Mouse (Mus musculus) heart, embryonic 12.5 days (tissue): Measurements from ENCODE around the gene AW209491. TPM values are rescaled to one million over a fixed set of nuclear protein-coding genes. Genes with fewer than 3 reads are reported as not detected.

Experiments used
- ATAC-seq: fragments of 200-750 bp; cut with Nextera tagmentation; 2 replicates; pipeline ENCODE4 v1.8.0; 2017; ENCODE audit warnings: moderate TSS enrichment, moderate library complexity; ENCODE audit not compliant: insufficient number of reproducible peaks, low FRiP score
- H3K27ac ChIP-seq: fragments of 300-500 bp; sonication (generic); 2 replicates; pipeline ENCODE4 v1.5.1; 2016; ENCODE audit warnings: mild to moderate bottlenecking, moderate library complexity; ENCODE audit not compliant: poor library complexity, severe bottlenecking
- H3K27me3 ChIP-seq: fragments of 300-500 bp; sonication (generic); replicated peaks from 2 replicates; pipeline ENCODE4 v1.6.1; 2016; ENCODE audit warnings: mild to moderate bottlenecking, moderate library complexity
- H3K36me3 ChIP-seq: fragments of 300-500 bp; sonication (generic); 2 replicates; pipeline ENCODE4 v1.6.1; 2016; ENCODE audit warnings: mild to moderate bottlenecking, moderate library complexity
- H3K4me1 ChIP-seq: fragments of 300-500 bp; sonication (generic); replicated peaks from 2 replicates; pipeline ENCODE4 v1.6.1; 2016; ENCODE audit warnings: mild to moderate bottlenecking
- H3K4me2 ChIP-seq: fragments of 300-500 bp; sonication (generic); 2 replicates; pipeline ENCODE4 v1.6.1; 2016; ENCODE audit warnings: mild to moderate bottlenecking, moderate library complexity
- H3K4me3 ChIP-seq: fragments of 300-500 bp; sonication (generic); 2 replicates; pipeline ENCODE4 v1.5.1; 2016; ENCODE audit warnings: mild to moderate bottlenecking
- H3K9ac ChIP-seq: fragments of 300-500 bp; sonication (generic); 2 replicates; pipeline ENCODE4 v1.6.1; 2016; ENCODE audit warnings: mild to moderate bottlenecking, moderate library complexity
- H3K9me3 ChIP-seq: fragments of 300-500 bp; sonication (generic); replicated peaks from 2 replicates; pipeline ENCODE4 v1.6.1; 2016; ENCODE audit warnings: mild to moderate bottlenecking, moderate library complexity
- WGBS: fragments of 180-500 bp; shearing (Covaris S2); methylation state at CpG from one replicate; pipeline ENCODE4 v1.1.7; 2016; 5-methylcytosine and 5-hydroxymethylcytosine counted together
- polyA plus RNA-seq: library from polyadenylated mRNA; unstranded; fragments of >200 nt; fragmentation: Nextera tagmentation; extraction: Ambion mirVana; gene quantifications from 2 replicates; pipeline ENCODE4 v1.2.1, GENCODE M21; 2016

Gene AW209491
- 18.4 and 18.6 TPM in 2 replicates for polyA plus RNA-seq

DNA sequence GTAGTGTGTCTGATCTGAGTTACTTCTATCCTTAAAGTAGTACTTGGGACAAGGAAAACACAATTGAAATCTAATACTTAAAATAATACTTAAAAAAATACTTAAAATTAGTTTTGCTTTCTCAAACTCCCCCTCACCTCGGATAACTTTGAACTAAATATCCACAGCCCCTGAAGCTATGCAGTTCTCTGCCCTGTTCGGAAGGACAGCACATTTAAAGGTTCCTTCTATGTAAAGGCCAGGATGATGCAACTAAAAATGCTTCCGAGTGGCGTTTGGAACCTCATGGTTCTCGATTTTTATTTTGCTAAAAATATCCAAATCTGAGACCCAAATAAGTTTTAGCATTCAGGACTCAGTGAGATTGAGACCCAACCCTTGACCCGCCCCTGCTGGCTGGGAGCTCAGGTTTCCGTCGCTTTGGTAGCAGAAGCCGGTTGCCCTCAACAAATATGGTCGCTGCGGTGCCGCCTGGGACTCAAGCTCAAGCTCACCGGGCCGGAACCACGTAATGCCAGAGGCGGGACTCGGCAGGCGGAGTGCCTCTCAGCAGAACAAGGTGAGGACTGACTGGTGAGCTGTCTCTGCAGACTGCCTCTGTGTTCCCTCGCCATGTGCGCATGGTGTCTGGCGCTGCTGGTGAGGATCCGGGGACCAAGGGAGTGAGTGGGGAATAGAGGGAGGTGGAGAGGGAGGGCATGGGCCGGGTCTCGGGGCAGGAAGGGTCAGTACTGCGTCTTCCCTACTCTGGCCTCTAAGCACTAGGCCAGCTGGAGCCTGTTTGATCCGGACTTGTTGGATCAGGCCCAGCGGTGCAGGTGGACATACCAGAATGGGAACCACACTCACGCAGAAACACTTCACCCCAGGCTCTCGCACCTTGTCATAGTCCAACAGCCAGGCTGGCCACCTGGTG is at the start of gene AW209491:
AW209491 (plus strand) TSS at position 429 of the 916 bp plus-strand sequence.
- WGBS: under 1% methylated on average over 29 of the region's 29 CpGs
- no peaks in the 10 kb centered on the region for H3K9me3 ChIP-seq
- peak within 1 kb of the TSS; percentile 78 for H3K9ac ChIP-seq
- H3K36me3 ChIP-seq: peaks cover 23% of the 10 kb centered on the region
- H3K4me2 ChIP-seq: peak within 1 kb of the TSS; percentile 89
- peak within 1 kb of the TSS; percentile 80 for H3K4me3 ChIP-seq
- no peaks in the 10 kb centered on the region for H3K27me3 ChIP-seq
- peak; percentile 94 for ATAC-seq
- H3K4me1 ChIP-seq: peaks cover 7% of the 10 kb centered on the region
- H3K27ac ChIP-seq: peak within 1 kb of the TSS; percentile 84

DNA sequence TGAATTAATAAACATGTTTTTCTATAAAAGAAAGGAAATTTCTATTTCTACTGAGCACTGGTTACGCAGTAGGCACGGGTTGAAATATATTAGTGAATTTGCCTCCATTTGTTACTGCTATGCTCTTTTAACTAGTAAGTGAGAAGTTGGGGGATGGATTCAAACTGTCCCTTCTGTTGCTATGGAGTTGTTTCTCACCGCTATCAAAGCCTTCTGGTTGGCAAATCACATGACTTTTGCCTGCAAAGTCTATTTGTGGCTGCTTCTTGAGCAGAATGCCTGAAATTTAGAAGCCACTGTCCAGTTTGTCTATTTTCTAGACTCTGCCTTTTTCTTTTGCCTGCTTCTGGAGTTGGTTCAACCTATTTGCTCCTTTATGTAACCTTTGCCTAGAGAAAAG is 49.6 kb upstream of the AW209491 start:
- no peak overlapping the region for H3K4me3 ChIP-seq
- no peak overlapping the region for H3K27ac ChIP-seq
- 58% methylated on average over 3 of the region's 3 CpGs for WGBS
- no peaks in the 10 kb centered on the region for H3K27me3 ChIP-seq
- no peak overlapping the region for H3K9ac ChIP-seq
- H3K4me1 ChIP-seq: no peaks in the 10 kb centered on the region
- H3K4me2 ChIP-seq: no peak overlapping the region
- no peaks in the 10 kb centered on the region for H3K9me3 ChIP-seq
- H3K36me3 ChIP-seq: no peaks in the 10 kb centered on the region
- ATAC-seq: no peak

DNA sequence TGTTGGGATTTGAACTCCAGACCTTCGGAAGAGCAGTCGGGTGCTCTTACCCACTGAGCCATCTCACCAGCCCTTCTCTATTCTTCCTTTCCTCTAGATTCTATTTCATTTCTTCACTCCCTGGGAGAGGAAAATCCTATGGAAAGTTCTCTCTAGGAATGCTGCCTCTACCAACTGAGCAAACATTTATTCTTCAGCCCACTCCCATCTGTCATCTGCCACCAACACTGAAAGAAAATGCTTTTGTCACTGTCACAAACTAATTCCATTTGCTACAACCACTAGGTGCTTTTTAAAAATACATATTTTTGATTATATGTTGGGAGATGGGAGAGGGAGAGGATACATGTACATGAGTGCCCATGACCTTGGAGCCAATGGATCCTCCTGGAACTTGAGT is 27.2 kb upstream of the AW209491 start:
- WGBS: 87% methylated on average over 2 of the region's 2 CpGs
- no peak overlapping the region for H3K4me3 ChIP-seq

DNA sequence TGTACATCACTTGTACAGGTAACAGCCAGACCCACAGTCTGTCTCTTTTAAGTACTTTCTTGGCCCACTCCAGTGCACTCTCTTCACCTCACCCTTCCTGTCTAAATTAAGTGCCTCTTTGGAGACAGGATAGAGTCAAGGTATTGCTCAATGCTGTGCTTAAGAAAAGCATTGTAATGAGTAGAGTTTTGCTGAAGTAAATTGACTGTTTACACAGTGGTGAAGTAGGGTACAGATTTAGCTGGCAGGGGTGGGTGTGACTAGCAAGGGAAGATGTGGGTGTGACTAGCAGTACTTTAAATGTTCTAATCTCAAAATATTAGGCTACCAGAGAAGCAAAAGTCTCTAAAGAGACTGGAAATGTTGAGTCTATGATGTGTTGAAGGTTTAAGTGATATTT is 22.3 kb upstream of the AW209491 start:
- Histone ChIP-seq H3K27me3 (no peaks in the 10 kb centered on the region), H3K9ac (no peak overlapping the region), H3K4me3 (no peak overlapping the region), H3K4me1 (peaks cover 6% of the 10 kb centered on the region; the same call in 1 of the 2 replicates), H3K4me2 (no peak overlapping the region), H3K27ac (no peak overlapping the region), H3K36me3 (peaks cover 14% of the 10 kb centered on the region; the same call in 1 of the 2 replicates), H3K9me3 (no peaks in the 10 kb centered on the region)
- ATAC-seq: no peak

More for the DNA sequence above, 27.2 kb upstream of the AW209491 start:
- no peaks in the 10 kb centered on the region for H3K27me3 ChIP-seq
- H3K27ac ChIP-seq: no peak overlapping the region
- no peaks in the 10 kb centered on the region for H3K9me3 ChIP-seq
- H3K36me3 ChIP-seq: no peaks in the 10 kb centered on the region
- H3K9ac ChIP-seq: no peak overlapping the region
- H3K4me2 ChIP-seq: no peak overlapping the region
- no peak for ATAC-seq
- no peaks in the 10 kb centered on the region for H3K4me1 ChIP-seq

DNA sequence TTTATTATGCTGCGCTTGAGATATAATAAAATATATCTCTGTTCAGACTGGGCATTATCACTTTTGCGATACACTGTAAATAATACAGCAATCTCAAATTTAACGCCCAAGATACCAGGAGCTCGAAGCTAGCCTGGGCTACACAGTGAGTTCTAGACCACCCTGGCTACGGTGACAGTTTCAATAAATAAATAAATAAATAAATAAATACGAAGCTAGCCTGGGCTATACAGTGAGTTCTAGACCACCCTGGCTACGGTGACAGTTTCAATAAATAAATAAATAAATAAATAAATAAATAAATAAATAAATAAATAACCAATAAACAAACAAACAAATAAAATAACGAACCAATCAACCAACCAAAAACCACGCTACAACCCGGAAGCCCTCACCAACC is 17.5 kb upstream of the AW209491 start:
- 8% methylated on average over 10 of the region's 10 CpGs for WGBS
- peak; percentile 63 for ATAC-seq

DNA sequence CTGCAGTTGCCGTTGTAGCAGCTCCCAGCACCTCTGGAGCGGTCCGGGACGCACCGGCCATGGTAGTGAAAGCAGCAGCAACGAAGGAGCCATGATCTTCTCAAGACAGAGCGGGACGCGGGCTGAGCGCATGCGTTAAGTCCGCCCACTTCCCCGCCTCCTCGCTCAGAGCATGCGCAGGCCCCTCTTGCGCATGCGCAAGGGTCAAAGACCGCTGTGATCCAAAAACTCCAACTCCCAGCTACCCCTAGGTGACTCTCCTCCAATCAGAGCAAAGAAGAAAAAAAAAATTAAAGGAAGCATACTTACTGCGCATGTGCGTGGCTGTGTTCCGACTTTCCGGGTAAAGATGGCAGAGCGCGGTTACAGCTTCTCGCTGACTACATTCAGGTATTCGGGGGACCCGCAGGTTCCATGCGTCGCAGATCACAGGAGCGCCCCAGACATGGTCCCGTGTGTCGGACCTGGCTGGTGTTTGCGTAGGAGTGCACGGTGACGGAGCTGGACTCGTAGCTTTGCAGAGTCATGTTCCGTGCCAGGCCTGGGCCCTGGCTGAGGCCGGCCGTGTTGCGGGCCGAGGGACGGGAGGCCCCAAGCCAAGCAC is 16.9 kb upstream of the AW209491 start, which contains the start of the genes Mrpl32 and Psma2:
Mrpl32 (minus strand) TSS at position 240 of the 604 bp plus-strand sequence.
Psma2 (plus strand) TSS at position 315 of the 604 bp plus-strand sequence.
- WGBS: under 1% methylated on average over 42 of the region's 42 CpGs

More for the DNA sequence above, 17.5 kb upstream of the AW209491 start:
- peak overlapping the region; percentile 45; the same call in 1 of the 2 replicates for H3K27ac ChIP-seq
- peak overlapping the region; percentile 76 for H3K4me2 ChIP-seq
- H3K9me3 ChIP-seq: no peaks in the 10 kb centered on the region
- H3K27me3 ChIP-seq: no peaks in the 10 kb centered on the region
- H3K4me1 ChIP-seq: peaks cover 14% of the 10 kb centered on the region
- peaks cover 28% of the 10 kb centered on the region for H3K36me3 ChIP-seq
- peak overlapping the region; percentile 96 for H3K4me3 ChIP-seq
- peak overlapping the region; percentile 83 for H3K9ac ChIP-seq

DNA sequence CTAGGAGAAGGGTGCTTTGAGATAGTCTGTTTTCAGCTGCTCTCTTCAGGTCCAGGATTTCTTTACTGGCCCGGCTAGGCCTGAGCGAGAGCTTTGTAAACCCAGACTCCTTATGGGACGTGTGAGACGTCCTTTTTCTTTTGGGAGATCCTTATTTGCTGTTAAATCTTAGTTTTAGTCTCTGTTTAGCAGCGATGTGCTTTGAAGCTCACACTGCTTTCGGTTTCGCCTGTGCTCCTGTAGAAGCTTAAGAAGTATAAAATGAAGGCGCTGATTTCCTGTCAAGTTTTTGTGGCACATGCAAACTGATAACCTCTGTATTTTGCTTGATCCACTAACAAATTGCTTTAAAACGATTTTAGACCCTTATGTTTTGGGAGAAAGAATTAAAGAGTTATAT is 16.4 kb upstream of the AW209491 start:
- no peak for ATAC-seq
- no peaks in the 10 kb centered on the region for H3K9me3 ChIP-seq
- peaks cover 14% of the 10 kb centered on the region for H3K4me1 ChIP-seq
- H3K36me3 ChIP-seq: peaks cover 34% of the 10 kb centered on the region
- H3K27me3 ChIP-seq: no peaks in the 10 kb centered on the region
- peak overlapping the region; percentile 68 for H3K4me2 ChIP-seq
- peak overlapping the region; percentile 96 for H3K4me3 ChIP-seq
- H3K9ac ChIP-seq: peak overlapping the region; percentile 95
- 2% methylated on average over 9 of the region's 9 CpGs for WGBS
- H3K27ac ChIP-seq: peak overlapping the region; percentile 69; the same call in 1 of the 2 replicates

More for the DNA sequence above, 16.9 kb upstream of the AW209491 start, which contains the start of the genes Mrpl32 and Psma2:
- peak within 1 kb of the TSS; percentile 96 for H3K4me3 ChIP-seq
- H3K9me3 ChIP-seq: no peaks in the 10 kb centered on the region
- H3K4me2 ChIP-seq: peak within 1 kb of the TSS; percentile 76
- ATAC-seq: peak; percentile 98
- H3K9ac ChIP-seq: peak within 1 kb of the TSS; percentile 95
- peak within 1 kb of the TSS; percentile 69 for H3K27ac ChIP-seq
- peaks cover 34% of the 10 kb centered on the region for H3K36me3 ChIP-seq
- no peaks in the 10 kb centered on the region for H3K27me3 ChIP-seq
- peaks cover 14% of the 10 kb centered on the region for H3K4me1 ChIP-seq

DNA sequence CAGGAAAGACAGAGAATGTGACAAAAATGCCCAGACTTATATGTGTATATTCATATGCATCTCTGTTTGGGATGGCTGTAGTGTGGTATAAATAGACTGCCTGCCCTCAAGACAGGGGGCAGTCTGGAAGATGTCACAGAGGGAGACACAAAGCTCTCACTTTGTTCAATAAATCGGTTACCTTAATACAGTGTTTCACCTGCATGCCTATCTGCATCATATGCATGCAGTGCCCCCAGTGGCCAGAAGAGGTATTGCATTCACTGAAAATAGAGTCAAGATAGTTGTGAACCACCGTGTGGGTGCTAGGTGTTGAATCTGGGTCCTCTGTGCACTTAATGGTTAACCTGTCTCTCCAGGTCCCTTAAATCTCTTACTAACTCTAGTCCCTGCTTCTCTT is 11.2 kb upstream of the AW209491 start:
- 43% methylated on average over 2 of the region's 2 CpGs for WGBS
- peaks cover 56% of the 10 kb centered on the region for H3K36me3 ChIP-seq

DNA sequence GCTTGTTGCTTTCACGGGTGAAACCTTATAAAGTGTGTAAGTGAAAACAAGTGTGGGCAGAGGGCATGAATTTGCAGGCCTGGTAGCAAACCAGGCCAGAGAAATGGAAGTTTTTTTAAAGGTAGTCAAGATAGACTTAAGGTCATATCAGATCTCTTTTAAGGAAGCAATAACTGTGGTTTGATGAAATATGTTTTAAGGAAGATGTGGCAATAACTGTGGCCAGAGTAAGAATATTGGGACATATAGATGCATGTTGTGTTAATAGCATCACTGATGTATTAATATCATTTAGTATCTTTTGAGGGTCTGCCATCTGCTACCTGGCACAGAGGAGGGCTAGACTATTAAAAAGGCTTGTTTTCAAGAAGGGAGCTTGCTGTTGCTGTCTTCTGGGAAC is 10.0 kb downstream of the AW209491 start:
- 71% methylated on average over 1 of the region's 1 CpGs for WGBS
- no peak for ATAC-seq
- Histone ChIP-seq H3K4me2 (no peak overlapping the region), H3K27me3 (no peaks in the 10 kb centered on the region), H3K36me3 (peaks cover 27% of the 10 kb centered on the region), H3K27ac (no peak overlapping the region), H3K4me1 (peaks cover 6% of the 10 kb centered on the region; the same call in 1 of the 2 replicates), H3K9me3 (no peaks in the 10 kb centered on the region), H3K9ac (no peak overlapping the region), H3K4me3 (no peak overlapping the region)

More for the DNA sequence above, 11.2 kb upstream of the AW209491 start:
- ATAC-seq: no peak
- no peak overlapping the region for H3K4me3 ChIP-seq
- H3K9me3 ChIP-seq: no peaks in the 10 kb centered on the region
- no peak overlapping the region for H3K4me2 ChIP-seq
- no peak overlapping the region for H3K27ac ChIP-seq
- no peak overlapping the region for H3K9ac ChIP-seq
- H3K4me1 ChIP-seq: peaks cover 8% of the 10 kb centered on the region
- no peaks in the 10 kb centered on the region for H3K27me3 ChIP-seq

DNA sequence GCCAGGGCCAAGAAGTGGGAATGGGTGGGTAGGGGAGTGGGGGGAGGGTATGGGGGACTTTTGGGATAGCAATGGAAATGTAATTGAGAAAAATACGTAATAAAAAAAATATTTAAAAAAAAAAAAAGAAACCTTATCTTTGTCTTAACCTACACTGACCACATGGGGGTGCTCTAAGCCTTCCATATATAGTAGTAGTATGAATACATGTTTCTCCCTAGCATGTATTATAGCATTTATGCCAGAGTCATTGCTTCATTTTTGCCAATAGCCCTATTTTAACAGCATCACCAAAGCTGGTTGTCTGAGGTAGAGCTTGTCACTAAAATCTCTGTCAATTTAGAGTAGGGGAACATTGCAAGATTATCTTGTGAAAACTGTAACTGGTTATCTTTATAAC is 19.3 kb downstream of the AW209491 start:
- H3K27ac ChIP-seq: no peak overlapping the region
- H3K4me2 ChIP-seq: no peak overlapping the region
- no peaks in the 10 kb centered on the region for H3K36me3 ChIP-seq
- no peaks in the 10 kb centered on the region for H3K27me3 ChIP-seq
- H3K4me3 ChIP-seq: no peak overlapping the region
- WGBS: 29% methylated on average over 1 of the region's 1 CpGs
- H3K9ac ChIP-seq: no peak overlapping the region
- no peak for ATAC-seq
- no peaks in the 10 kb centered on the region for H3K4me1 ChIP-seq
- H3K9me3 ChIP-seq: no peaks in the 10 kb centered on the region

DNA sequence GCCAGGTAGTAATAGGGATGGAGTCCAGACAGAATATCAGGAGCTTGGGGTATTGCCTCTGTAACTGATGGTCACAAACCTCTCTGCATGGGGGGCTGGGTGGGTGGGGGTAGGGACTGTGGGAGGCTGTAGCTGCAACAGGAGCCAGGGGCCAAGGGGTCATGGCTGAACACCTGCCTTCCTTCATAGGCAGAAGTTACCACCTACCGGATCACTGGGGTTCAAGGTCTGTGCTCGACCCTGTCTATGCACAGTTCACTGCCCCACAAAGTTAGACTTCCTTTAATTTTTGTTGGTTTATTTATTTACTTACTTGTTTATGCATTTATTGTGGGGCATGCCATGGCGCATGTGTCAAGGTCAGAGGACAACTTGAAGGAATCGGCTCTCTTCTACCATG is 37.2 kb downstream of the AW209491 start:
- 78% methylated on average over 4 of the region's 4 CpGs for WGBS

More for the DNA sequence above, 37.2 kb downstream of the AW209491 start:
- H3K4me1 ChIP-seq: no peaks in the 10 kb centered on the region
- H3K4me2 ChIP-seq: no peak overlapping the region
- no peaks in the 10 kb centered on the region for H3K27me3 ChIP-seq
- no peak for ATAC-seq
- H3K36me3 ChIP-seq: no peaks in the 10 kb centered on the region
- H3K4me3 ChIP-seq: no peak overlapping the region
- H3K9ac ChIP-seq: no peak overlapping the region
- no peaks in the 10 kb centered on the region for H3K9me3 ChIP-seq
- no peak overlapping the region for H3K27ac ChIP-seq
